Mouse (Mus musculus): Measurements from ENCODE around the gene Slc29a1. TPM values are rescaled to one million over a fixed set of nuclear protein-coding genes. Genes with fewer than 3 reads are reported as not detected.
A peak's percentile ranks its signal among the peaks of the same experiment; 100 is the strongest.

The Slc29a1 gene
- total RNA-seq, 1 experiment from 2014 or later = 70.6 TPM

GRCm38 (mm10) chr17:45564531-45565084 lies 34.8 kb downstream of the Slc29a1 start:
- ATAC-seq (replicated peaks in 1 of 2; ENCODE audit: insufficient read depth in 1 of 2, low FRiP score in 2 of 2, low TSS enrichment in 1 of 2, low read depth in 1 of 2, poor library complexity in 2 of 2, severe bottlenecking in 2 of 2) = 0 out of 4 replicates have a peak, but pooled peaks of 1 of the 2 experiments have one; percentile 17

- ATAC-seq (replicated peaks in 1 of 2; ENCODE audit: insufficient read depth in 1 of 2, low FRiP score in 2 of 2, low TSS enrichment in 1 of 2, low read depth in 1 of 2, poor library complexity in 2 of 2, severe bottlenecking in 2 of 2) = peak; percentile 74
Observed at GRCm38 (mm10) chr17:45563655-45564530, 35.5 kb downstream of the Slc29a1 start, which contains the start of gene Slc35b2. TSS of gene Slc35b2 (plus strand) at chr17:45563874.

DNA sequence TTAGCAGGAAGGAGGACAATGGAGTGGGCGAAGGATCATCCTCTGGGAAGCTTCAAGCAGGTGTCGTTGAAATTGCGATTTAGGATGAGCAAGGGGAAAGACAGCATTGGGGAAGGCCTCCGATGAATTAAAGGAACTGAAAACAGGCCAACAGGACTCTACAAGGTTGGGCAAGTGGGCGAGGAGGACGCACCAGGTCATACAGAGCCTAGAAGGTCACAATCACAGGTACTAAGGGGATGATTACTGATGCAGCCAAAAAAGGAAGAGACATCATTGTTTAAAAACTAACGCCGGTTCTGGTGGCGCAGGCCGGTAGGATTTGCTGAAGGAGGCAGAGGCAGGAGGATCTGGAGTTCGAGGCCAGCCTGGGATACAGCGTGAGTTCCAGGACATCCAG lies 36.2 kb downstream of the Slc29a1 start:
- ATAC-seq (replicated peaks in 1 of 2; ENCODE audit: insufficient read depth in 1 of 2, low FRiP score in 2 of 2, low TSS enrichment in 1 of 2, low read depth in 1 of 2, poor library complexity in 2 of 2, severe bottlenecking in 2 of 2) = no peak

DNA sequence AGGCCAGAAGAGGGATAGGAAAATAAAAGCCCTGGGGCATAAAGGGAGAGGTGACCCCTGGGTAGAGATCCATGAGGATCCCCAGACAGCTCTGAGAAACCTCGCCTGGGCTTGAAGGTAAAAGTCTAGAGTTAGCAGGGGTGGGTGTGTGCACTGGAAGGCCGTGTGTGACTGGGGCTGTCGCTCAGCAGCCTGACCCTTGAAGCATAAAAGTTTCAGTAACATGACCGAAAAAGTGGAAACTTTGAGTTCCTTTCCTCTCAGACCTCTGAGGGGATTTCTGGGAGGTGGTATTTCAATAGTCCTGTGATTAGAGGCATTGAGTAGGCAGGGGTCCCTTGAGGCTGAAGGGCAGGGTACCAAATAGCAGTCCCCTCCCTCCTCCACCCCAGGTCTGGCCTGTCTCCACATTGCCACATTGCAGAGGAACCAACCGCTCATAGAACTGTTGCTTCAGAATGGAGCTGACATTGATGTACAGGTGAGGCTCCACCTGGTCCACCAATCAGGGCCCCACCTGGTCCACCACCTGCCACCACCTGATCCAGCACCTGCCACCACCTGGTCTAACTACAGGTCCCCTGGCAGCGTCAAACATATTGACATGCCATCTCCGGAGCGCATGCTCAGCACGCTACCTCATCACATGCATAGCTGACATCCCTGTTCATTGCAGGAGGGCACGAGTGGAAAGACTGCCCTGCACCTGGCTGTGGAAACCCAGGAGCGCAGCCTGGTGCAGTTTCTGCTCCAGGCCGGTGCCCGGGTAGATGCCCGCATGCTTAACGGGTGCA lies 39.5 kb downstream of the Slc29a1 start:
- ATAC-seq (replicated peaks in 1 of 2; ENCODE audit: insufficient read depth in 1 of 2, low FRiP score in 2 of 2, low TSS enrichment in 1 of 2, low read depth in 1 of 2, poor library complexity in 2 of 2, severe bottlenecking in 2 of 2) = no peak

GRCm38 (mm10) chr17:45557998-45558862 lies 41.2 kb downstream of the Slc29a1 start:
- peak; percentile 3 to 29; a peak in 2 of 4 replicates for ATAC-seq (replicated peaks in 1 of 2; ENCODE audit: insufficient read depth in 1 of 2, low FRiP score in 2 of 2, low TSS enrichment in 1 of 2, low read depth in 1 of 2, poor library complexity in 2 of 2, severe bottlenecking in 2 of 2)

DNA sequence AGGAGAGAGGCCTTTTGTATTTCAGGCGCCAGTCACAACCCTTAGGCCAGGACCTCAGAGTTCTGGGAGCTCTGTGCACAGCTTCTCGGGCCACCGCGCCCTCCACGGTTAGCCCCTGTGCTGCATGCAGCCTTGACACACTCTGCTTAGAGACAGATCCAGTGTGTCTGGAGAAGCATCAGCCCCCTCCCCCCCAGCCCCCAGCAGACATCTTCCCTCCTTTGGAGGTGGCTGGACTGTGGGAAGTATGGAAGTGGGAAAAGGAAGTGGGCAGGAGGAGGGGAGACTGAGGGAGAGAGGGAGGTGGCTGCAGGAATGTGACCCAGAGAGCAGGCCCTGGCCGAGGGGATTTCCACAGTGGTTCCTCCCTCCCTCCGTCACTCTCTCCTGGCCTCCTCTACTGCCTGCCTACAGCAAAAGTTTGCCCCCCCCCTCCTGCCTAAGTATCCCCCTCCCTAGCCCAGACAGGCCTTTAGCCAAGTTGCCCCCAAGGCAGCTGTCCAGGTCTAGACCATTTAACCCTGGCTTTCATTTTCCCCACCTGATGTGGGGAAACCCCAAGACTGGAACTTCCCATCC lies 42.1 kb downstream of the Slc29a1 start:
- ATAC-seq (replicated peaks in 1 of 2; ENCODE audit: insufficient read depth in 1 of 2, low FRiP score in 2 of 2, low TSS enrichment in 1 of 2, low read depth in 1 of 2, poor library complexity in 2 of 2, severe bottlenecking in 2 of 2) = no peak

DNA sequence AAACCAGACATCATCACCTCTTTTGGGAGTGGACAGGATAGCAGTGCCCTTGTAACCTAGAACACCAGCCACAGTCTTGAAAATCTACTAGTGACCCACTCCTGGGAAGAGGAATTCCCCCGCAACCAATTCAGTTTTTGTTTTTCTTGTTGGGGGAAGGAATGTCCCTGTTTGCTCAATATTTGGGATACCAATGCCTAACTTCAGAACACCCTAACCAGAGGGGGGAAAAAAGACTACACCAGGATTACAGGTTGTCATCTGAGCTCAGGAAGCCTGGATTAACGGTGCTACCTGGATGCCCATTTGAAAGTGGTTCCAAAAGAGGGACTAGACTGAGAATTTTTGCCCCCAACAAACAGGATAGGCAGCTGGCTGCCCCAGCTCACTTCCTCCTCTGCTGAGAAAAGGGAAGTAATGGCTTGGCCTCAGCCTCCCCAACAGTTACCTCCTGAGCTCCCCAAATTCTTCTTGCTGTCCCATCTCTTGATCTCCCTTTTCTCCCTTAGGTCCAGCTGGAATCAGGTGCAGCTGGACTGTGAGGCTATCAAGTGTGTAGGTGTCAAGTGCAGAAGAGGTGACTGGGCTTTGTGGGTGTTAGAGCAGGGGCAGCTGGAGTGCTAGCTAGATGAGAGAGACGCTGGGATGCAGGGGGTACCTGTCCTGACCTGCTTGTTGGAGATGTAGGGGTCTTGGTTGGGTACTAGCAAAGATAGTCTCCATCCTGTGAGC lies 42.7 kb downstream of the Slc29a1 start:
- 0 out of 4 replicates have a peak, but pooled peaks have one; percentile 23 to 37 for ATAC-seq (replicated peaks in 1 of 2; ENCODE audit: insufficient read depth in 1 of 2, low FRiP score in 2 of 2, low TSS enrichment in 1 of 2, low read depth in 1 of 2, poor library complexity in 2 of 2, severe bottlenecking in 2 of 2)

GRCm38 (mm10) chr17:45556107-45556489 lies 43.3 kb downstream of the Slc29a1 start:
- ATAC-seq (replicated peaks in 1 of 2; ENCODE audit: insufficient read depth in 1 of 2, low FRiP score in 2 of 2, low TSS enrichment in 1 of 2, low read depth in 1 of 2, poor library complexity in 2 of 2, severe bottlenecking in 2 of 2) = no peak

DNA sequence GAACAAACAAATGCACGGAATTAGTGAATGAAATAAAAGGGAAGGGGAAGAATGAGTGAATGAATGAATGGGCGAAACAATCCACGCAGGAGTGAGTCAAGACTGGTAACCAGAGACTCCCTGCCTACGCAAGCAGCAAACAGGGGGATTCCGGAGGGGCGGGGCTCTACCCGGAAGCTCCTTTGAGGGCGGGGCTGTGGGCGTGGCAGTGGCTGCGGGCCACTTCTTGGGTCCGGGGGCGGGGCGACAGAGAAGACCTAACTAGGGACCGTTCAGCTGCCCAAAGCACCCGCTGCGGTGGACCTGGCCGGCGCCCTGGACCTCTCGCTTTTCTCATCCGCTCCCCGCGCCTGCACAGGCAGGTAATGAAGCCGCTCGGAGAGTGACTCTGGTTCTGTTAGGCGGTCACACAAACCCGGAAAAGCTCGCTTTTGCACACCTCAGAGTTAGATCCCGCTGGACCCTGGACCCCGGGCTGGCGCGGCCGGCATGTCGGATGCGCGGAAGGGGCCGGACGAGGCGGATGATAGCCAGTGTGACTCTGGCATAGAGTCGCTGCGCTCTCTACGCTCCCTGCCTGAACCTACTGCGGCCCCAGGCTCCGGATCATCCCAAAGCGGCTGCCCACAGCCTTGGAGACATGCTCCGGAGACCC lies 43.8 kb downstream of the Slc29a1 start, which contains the start of gene Nfkbie:
Gene Nfkbie (plus strand): TSS at position 252 of the 655 bp plus-strand sequence.
- ATAC-seq (replicated peaks in 1 of 2; ENCODE audit: insufficient read depth in 1 of 2, low FRiP score in 2 of 2, low TSS enrichment in 1 of 2, low read depth in 1 of 2, poor library complexity in 2 of 2, severe bottlenecking in 2 of 2) = peak; percentile 50 to 59

- ATAC-seq (replicated peaks in 1 of 2; ENCODE audit: insufficient read depth in 1 of 2, low FRiP score in 2 of 2, low TSS enrichment in 1 of 2, low read depth in 1 of 2, poor library complexity in 2 of 2, severe bottlenecking in 2 of 2) = no peak
Observed at GRCm38 (mm10) chr17:45554420-45554819, 45.0 kb downstream of the Slc29a1 start.

- ATAC-seq (replicated peaks in 1 of 2; ENCODE audit: insufficient read depth in 1 of 2, low FRiP score in 2 of 2, low TSS enrichment in 1 of 2, low read depth in 1 of 2, poor library complexity in 2 of 2, severe bottlenecking in 2 of 2) = no peak
Observed at GRCm38 (mm10) chr17:45553065-45553464, 46.3 kb downstream of the Slc29a1 start.

- ATAC-seq (replicated peaks in 1 of 2; ENCODE audit: insufficient read depth in 1 of 2, low FRiP score in 2 of 2, low TSS enrichment in 1 of 2, low read depth in 1 of 2, poor library complexity in 2 of 2, severe bottlenecking in 2 of 2) = peak; percentile 66 to 70
Observed at GRCm38 (mm10) chr17:45551816-45552451, 47.5 kb downstream of the Slc29a1 start.

- ATAC-seq (replicated peaks in 1 of 2; ENCODE audit: insufficient read depth in 1 of 2, low FRiP score in 2 of 2, low TSS enrichment in 1 of 2, low read depth in 1 of 2, poor library complexity in 2 of 2, severe bottlenecking in 2 of 2) = no peak
Observed at GRCm38 (mm10) chr17:45551249-45551796, 48.1 kb downstream of the Slc29a1 start.

- ATAC-seq (replicated peaks in 1 of 2; ENCODE audit: insufficient read depth in 1 of 2, low FRiP score in 2 of 2, low TSS enrichment in 1 of 2, low read depth in 1 of 2, poor library complexity in 2 of 2, severe bottlenecking in 2 of 2) = no peak
Observed at GRCm38 (mm10) chr17:45550253-45550652, 49.2 kb downstream of the Slc29a1 start.

DNA sequence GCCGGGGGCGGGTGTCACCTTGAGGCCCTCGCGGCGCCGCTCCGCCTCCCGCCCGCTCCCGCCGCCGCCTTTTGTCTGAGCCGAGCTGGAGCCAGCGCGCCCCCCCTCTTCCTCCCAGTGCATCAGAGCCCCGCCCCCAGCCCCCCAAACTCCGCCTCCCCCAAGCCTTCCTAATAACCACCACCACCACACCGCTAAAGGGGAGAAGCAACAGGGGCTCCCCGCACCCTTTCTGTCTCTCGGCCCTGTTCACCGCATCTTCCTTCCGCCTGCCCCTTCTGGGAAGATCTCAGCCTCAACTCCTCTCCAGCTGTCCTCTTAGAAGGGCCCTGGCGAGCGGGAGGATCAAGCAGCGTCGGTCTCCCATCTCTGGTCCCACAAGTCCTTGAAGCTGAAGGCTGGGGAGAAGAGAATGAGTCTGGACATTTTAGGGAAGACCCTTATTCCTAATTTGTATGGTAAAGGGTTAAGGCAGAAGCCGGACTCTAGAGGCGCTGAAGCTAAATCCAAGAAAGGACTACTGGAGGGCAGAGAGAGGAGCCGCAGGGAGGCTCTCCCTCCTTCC lies 49.7 kb downstream of the Slc29a1 start, which contains the start of gene Tmem151b:
Gene Tmem151b (minus strand): TSS at position 61 of the 565 bp plus-strand sequence.
- no peak for ATAC-seq (replicated peaks in 1 of 2; ENCODE audit: insufficient read depth in 1 of 2, low FRiP score in 2 of 2, low TSS enrichment in 1 of 2, low read depth in 1 of 2, poor library complexity in 2 of 2, severe bottlenecking in 2 of 2)

Measured in hematopoietic stem cell, adult 5-6 weeks (primary cell).